Mouse (Mus musculus) limb, embryonic 12.5 days (tissue): ENCODE measurements around the gene Srcin1. TPM values are rescaled to one million over a fixed set of nuclear protein-coding genes. Genes with fewer than 3 reads are reported as not detected.

Experiments used
- ATAC-seq: fragments of 200-750 bp; cut with Nextera tagmentation; 2 replicates; pipeline ENCODE4 v1.8.0; 2017; ENCODE audit warnings: low read depth, moderate TSS enrichment; ENCODE audit not compliant: insufficient number of reproducible peaks, insufficient read depth, low FRiP score, low TSS enrichment
- H3K27ac ChIP-seq: fragments of 300-500 bp; sonication (generic); 2 replicates; pipeline ENCODE4 v1.5.1; 2016; ENCODE audit warnings: mild to moderate bottlenecking, moderate library complexity
- H3K27me3 ChIP-seq: fragments of 300-500 bp; sonication (generic); 2 replicates; pipeline ENCODE4 v1.6.1; 2016; ENCODE audit warnings: mild to moderate bottlenecking, moderate library complexity
- H3K36me3 ChIP-seq: fragments of 300-500 bp; sonication (generic); 2 replicates; pipeline ENCODE4 v1.6.1; 2016; ENCODE audit warnings: mild to moderate bottlenecking, moderate library complexity
- H3K4me1 ChIP-seq: fragments of 300-500 bp; sonication (generic); replicated peaks from 2 replicates; pipeline ENCODE4 v1.6.1; 2016
- H3K4me2 ChIP-seq: fragments of 300-500 bp; sonication (generic); 2 replicates; pipeline ENCODE4 v1.6.1; 2016; ENCODE audit warnings: mild to moderate bottlenecking, moderate library complexity
- H3K4me3 ChIP-seq: fragments of 300-500 bp; sonication (generic); replicated peaks from 2 replicates; pipeline ENCODE4 v1.5.1; 2016; ENCODE audit warnings: mild to moderate bottlenecking
- H3K9ac ChIP-seq: fragments of 300-500 bp; sonication (generic); replicated peaks from 2 replicates; pipeline ENCODE4 v1.6.1; 2016; ENCODE audit warnings: mild to moderate bottlenecking, moderate library complexity
- H3K9me3 ChIP-seq: fragments of 300-500 bp; sonication (generic); 2 replicates; pipeline ENCODE4 v1.6.1; 2016; ENCODE audit warnings: mild to moderate bottlenecking, moderate library complexity
- WGBS: fragments of 180-500 bp; shearing (Covaris S2); methylation state at CpG from one replicate; pipeline ENCODE4 v1.1.7; 2016; 5-methylcytosine and 5-hydroxymethylcytosine counted together
- polyA plus RNA-seq: library from polyadenylated mRNA; unstranded; fragments of >200 nt; fragmentation: Nextera tagmentation; extraction: Ambion mirVana; gene quantifications from 2 replicates; pipeline ENCODE4 v1.2.1, GENCODE M21; 2016

Gene Srcin1
- polyA plus RNA-seq, 1 experiment from 2014 or later = 0.79 TPM

DNA sequence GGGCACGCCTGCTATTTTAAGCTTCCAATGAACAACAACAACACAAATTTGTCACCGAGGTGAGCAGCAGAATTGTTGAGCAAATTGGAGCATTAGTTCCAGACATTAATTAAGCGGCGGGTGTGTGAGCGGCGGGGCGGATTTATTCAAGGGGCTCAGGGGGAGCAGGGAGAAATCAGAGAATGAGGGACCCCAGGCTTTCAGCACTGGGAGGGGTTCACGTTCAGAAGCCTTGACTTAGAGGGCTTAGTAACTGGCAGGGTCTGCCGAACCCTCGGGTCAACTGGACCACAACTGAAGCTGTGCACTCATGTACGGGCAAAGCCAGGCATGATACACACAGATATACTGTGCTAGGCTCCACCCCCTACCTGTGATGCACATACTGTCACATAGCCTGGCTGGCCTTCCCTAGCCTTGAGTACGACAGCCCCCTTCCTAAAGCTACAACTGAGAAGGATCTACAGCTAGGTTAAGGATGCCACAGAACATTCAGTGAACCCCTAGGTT, 38.4 kb downstream of the Srcin1 start:
- Histone ChIP-seq H3K4me1 (peaks cover 42% of the 10 kb centered on the region), H3K4me2 (peak overlapping the region; percentile 80), H3K9ac (no peak overlapping the region), H3K9me3 (no peaks in the 10 kb centered on the region), H3K4me3 (peak overlapping the region; percentile 45), H3K27ac (no peak overlapping the region), H3K36me3 (no peaks in the 10 kb centered on the region), H3K27me3 (peaks cover 95% of the 10 kb centered on the region)
- WGBS = 30% methylated on average over 12 of the region's 12 CpGs
- no peak for ATAC-seq

GRCm38 (mm10) chr11:97536835-97537579, 39.0 kb downstream of the Srcin1 start:
- H3K4me2 ChIP-seq = peak overlapping the region; percentile 80
- H3K9me3 ChIP-seq = no peaks in the 10 kb centered on the region
- peak overlapping the region; percentile 47 for H3K9ac ChIP-seq
- H3K27me3 ChIP-seq = peaks cover 95% of the 10 kb centered on the region
- H3K4me3 ChIP-seq = peak overlapping the region; percentile 45
- H3K27ac ChIP-seq = no peak overlapping the region
- peak; percentile 22; the same call in 1 of the 2 replicates for ATAC-seq
- WGBS = under 1% methylated on average over 35 of the region's 36 CpGs
- no peaks in the 10 kb centered on the region for H3K36me3 ChIP-seq
- H3K4me1 ChIP-seq = peaks cover 45% of the 10 kb centered on the region

DNA sequence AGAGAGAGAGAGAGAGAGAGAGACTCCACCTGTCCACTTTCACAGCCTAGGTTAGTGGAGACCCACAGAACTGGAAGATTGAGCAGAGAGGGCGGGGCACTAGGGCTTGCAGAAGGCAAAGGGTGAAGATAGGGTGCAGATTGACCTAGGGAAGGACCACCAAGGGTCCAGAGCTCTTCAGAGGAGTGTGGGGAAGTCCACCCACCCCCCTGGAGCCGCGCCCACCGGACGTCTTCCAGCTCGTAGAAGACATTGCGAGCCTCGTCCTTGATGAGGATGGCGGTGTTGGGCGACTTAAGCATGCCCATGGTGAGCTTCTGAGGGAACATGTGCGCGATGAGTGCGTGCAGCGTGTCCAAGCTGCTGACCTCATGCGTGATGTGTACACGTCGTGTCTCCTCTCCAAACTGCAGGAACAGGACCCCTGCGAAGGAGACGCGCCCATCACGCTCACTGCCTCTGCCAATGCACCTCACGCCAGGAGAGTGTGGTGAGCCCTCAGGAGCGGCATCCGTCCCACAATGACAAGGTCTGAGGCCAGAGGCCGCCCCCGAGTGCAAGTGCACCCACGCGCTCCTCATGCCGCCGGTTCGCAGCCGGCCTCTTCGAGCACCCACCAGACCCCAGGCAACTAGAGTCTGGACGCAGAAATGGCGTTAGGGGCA, 39.8 kb downstream of the Srcin1 start:
- H3K27ac ChIP-seq = no peak overlapping the region
- no peaks in the 10 kb centered on the region for H3K9me3 ChIP-seq
- ATAC-seq = no peak
- H3K9ac ChIP-seq = 0 out of 2 replicates have a peak overlapping the region, but pooled peaks have one; percentile 47
- H3K27me3 ChIP-seq = peaks cover 95% of the 10 kb centered on the region
- WGBS = 8% methylated on average over 35 of the region's 35 CpGs
- H3K4me1 ChIP-seq = peaks cover 45% of the 10 kb centered on the region
- H3K36me3 ChIP-seq = no peaks in the 10 kb centered on the region
- H3K4me3 ChIP-seq = peak overlapping the region; percentile 45
- H3K4me2 ChIP-seq = peak overlapping the region; percentile 80

DNA sequence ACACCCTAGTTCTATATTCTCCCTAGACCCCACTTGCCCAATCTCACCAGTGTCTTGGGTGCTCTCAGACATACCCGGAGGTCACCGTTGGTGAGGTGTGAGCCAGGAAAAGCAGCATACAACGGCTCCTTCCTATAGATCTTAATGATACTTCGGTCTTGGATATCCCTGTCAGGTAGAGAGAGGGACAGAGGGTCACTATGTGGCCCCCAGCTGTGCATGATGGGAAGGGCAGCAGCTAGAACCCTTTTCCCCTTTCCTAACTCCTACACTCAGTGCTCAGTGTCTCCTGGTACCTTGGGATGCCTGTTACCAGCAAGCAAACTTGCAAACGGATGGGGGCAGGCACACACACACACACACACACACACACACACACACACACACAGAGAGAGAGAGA, 40.3 kb downstream of the Srcin1 start:
- peaks cover 96% of the 10 kb centered on the region for H3K27me3 ChIP-seq
- ATAC-seq = no peak
- no peaks in the 10 kb centered on the region for H3K9me3 ChIP-seq
- no peaks in the 10 kb centered on the region for H3K36me3 ChIP-seq
- peaks cover 40% of the 10 kb centered on the region for H3K4me1 ChIP-seq
- no peak overlapping the region for H3K27ac ChIP-seq
- no peak overlapping the region for H3K4me3 ChIP-seq
- H3K4me2 ChIP-seq = no peak overlapping the region
- WGBS = 54% methylated on average over 5 of the region's 5 CpGs
- H3K9ac ChIP-seq = no peak overlapping the region

- H3K9me3 ChIP-seq = no peaks in the 10 kb centered on the region
- H3K36me3 ChIP-seq = no peaks in the 10 kb centered on the region
- no peak overlapping the region for H3K27ac ChIP-seq
- peaks cover 38% of the 10 kb centered on the region for H3K4me1 ChIP-seq
- H3K4me2 ChIP-seq = peak overlapping the region; percentile 50
- peaks cover 93% of the 10 kb centered on the region for H3K27me3 ChIP-seq
- H3K9ac ChIP-seq = peak overlapping the region; percentile 40; the same call in 1 of the 2 replicates
- WGBS = 21% methylated on average over 5 of the region's 5 CpGs
- H3K4me3 ChIP-seq = peak overlapping the region; percentile 36; the same call in 1 of the 2 replicates
- no peak for ATAC-seq
Measured at GRCm38 (mm10) chr11:97535308-97535630, 40.7 kb downstream of the Srcin1 start.

DNA sequence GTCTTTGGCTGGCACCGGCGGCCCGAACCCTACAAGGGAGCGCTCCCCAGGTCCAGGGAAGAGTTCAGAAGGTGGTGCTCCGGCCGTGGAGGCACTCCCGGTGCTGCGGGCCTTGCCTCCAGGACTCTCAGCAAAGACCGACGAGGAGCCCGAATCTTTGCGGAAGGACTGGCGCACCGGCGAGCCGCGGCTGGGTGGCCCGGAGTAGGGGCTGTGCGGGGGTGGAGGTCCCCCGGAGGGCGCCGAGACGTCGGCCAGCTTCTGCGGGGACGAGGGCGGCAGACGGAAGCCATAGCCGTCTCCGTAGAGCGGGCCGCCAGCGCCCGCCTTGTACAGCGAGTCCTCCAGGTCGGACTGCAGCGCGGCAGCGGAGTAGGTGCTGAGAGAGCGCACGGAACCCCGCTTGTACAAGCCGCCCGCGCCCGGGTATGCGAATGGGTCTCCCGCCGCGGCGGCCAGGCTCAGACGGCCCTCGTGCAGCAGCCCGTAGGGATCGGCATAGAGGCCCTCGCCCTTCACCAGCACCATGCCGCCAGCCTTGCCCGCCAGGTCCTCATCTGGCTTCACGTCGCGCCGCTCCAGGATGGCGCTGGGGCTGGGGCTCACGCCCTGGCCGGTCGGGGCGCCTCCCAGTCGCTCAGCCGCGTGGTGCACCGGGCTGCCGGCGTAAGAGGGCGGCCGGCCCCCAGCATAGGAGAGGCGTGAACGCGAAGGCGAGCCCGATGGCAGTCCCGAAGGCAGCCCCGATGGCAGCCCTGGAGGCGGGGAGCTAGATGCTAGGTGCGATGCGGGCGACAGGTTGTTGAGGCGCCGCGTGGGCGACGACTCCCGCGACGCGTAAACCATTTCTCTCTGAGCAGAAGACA, 41.3 kb downstream of the Srcin1 start:
- H3K27me3 ChIP-seq = peaks cover 88% of the 10 kb centered on the region
- 2% methylated on average over 95 of the region's 95 CpGs for WGBS
- peak overlapping the region; percentile 36 for H3K4me3 ChIP-seq
- H3K27ac ChIP-seq = no peak overlapping the region
- H3K9ac ChIP-seq = peak overlapping the region; percentile 40; the same call in 1 of the 2 replicates
- no peak for ATAC-seq
- no peaks in the 10 kb centered on the region for H3K36me3 ChIP-seq
- H3K4me1 ChIP-seq = peaks cover 38% of the 10 kb centered on the region
- H3K4me2 ChIP-seq = peak overlapping the region; percentile 50
- H3K9me3 ChIP-seq = no peaks in the 10 kb centered on the region

DNA sequence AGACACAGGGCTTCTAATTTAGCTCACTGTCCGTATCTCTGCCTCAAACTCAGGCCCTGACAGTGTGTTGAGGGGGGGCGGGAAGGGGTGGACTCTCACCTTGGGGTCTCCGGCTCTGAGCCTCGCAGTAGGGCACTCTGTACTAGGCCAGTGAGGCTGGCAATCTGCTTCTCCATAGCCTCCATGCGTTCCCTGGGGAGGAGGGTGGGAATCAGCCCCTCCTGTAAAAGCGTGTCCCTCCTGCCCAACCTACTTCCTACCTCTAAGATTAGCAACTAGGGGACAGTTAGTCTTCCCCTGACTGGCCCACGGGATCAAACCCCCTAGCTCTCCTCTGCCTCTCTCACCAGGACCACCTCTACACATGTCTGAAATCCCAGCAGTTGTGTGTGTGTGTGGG, 42.3 kb downstream of the Srcin1 start:
- no peak overlapping the region for H3K4me2 ChIP-seq
- H3K4me1 ChIP-seq = peaks cover 38% of the 10 kb centered on the region
- WGBS = 14% methylated on average over 7 of the region's 7 CpGs
- H3K27me3 ChIP-seq = peaks cover 79% of the 10 kb centered on the region
- no peaks in the 10 kb centered on the region for H3K36me3 ChIP-seq
- H3K27ac ChIP-seq = no peak overlapping the region
- no peak overlapping the region for H3K4me3 ChIP-seq
- no peak for ATAC-seq
- no peak overlapping the region for H3K9ac ChIP-seq
- no peaks in the 10 kb centered on the region for H3K9me3 ChIP-seq

- ATAC-seq = no peak
- Histone ChIP-seq H3K9me3 (no peaks in the 10 kb centered on the region), H3K4me1 (peaks cover 38% of the 10 kb centered on the region), H3K4me2 (peak overlapping the region; percentile 89), H3K27ac (no peak overlapping the region), H3K36me3 (no peaks in the 10 kb centered on the region), H3K4me3 (peak overlapping the region; percentile 34), H3K27me3 (peaks cover 73% of the 10 kb centered on the region), H3K9ac (no peak overlapping the region)
- WGBS = 4% methylated on average over 20 of the region's 20 CpGs
Measured at GRCm38 (mm10) chr11:97532950-97533582, 42.9 kb downstream of the Srcin1 start.

GRCm38 (mm10) chr11:97532354-97532753, 43.6 kb downstream of the Srcin1 start:
- H3K27ac ChIP-seq = no peak overlapping the region
- ATAC-seq = no peak
- H3K9ac ChIP-seq = no peak overlapping the region
- H3K36me3 ChIP-seq = no peaks in the 10 kb centered on the region
- peak overlapping the region; percentile 49 for H3K4me3 ChIP-seq
- peaks cover 66% of the 10 kb centered on the region for H3K27me3 ChIP-seq
- H3K4me2 ChIP-seq = peak overlapping the region; percentile 89
- H3K9me3 ChIP-seq = no peaks in the 10 kb centered on the region
- 12% methylated on average over 8 of the region's 8 CpGs for WGBS
- H3K4me1 ChIP-seq = peaks cover 34% of the 10 kb centered on the region

GRCm38 (mm10) chr11:97531381-97532260, 44.4 kb downstream of the Srcin1 start:
- Histone ChIP-seq H3K4me3 (peak overlapping the region; percentile 49), H3K27ac (no peak overlapping the region), H3K4me2 (peak overlapping the region; percentile 89), H3K36me3 (no peaks in the 10 kb centered on the region), H3K4me1 (peaks cover 27% of the 10 kb centered on the region), H3K27me3 (peaks cover 58% of the 10 kb centered on the region), H3K9ac (peak overlapping the region; percentile 42; the same call in 1 of the 2 replicates), H3K9me3 (no peaks in the 10 kb centered on the region)
- peak; percentile 57 for ATAC-seq
- 7% methylated on average over 46 of the region's 46 CpGs for WGBS
